Mouse (Mus musculus): Measurements from ENCODE around the gene Vps45.

DNA sequence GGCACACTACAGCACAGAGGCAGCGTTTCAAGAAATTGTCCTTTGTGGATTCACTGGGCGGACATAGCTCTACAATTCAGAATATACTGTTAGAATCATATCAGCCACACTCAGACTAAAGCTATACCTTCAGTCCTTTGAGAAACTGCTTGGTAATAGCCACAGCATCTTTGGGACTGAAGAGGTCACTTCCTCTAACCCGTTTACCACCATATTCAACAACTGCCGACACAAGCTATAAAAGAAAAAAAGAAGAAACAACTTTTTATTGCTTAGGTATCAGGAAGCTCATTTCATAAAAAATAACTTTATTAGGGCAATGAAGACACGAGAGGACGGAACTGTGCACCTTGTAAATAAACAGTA, 25.6 kb downstream of the Vps45 start:
- TF ChIP-seq CTCF (IDR thresholded peaks at IDR 0.05; ENCODE audit: low read depth, low read length) (no peak), POLR2AphosphoS5 (IDR thresholded peaks at IDR 0.05; ENCODE audit: insufficient replicate concordance, low read depth, low read length) (no peak), GATA1 (IDR thresholded peaks at IDR 0.05; ENCODE audit: borderline replicate concordance, low read length) (no peak), GATA2 (IDR thresholded peaks at IDR 0.05; ENCODE audit: borderline replicate concordance, low read depth, low read length) (no peak)
